Mouse (Mus musculus): ENCODE results near the gene Unc50.

GRCm38 (mm10) chr1:37401687-37402086 is 28.3 kb upstream of the Unc50 start:
- no peak for TF ChIP-seq POLR2A (IDR thresholded peaks at IDR 0.05; ENCODE audit: insufficient read depth, low read depth, low read length)
- peak; percentile 87 for TF ChIP-seq CTCF (IDR thresholded peaks at IDR 0.05)
